Mouse (Mus musculus) brain, adult 2 months (tissue): ENCODE results near the gene Tsfm.
"Not testable (repeated sequence)": the region's sequence is repeated elsewhere in the genome, so short reads cannot be mapped to it uniquely, and the experiment has no call there.

Source experiments
- DNase-seq: peaks from one replicate; pipeline ENCODE4 v3.0.0; 2011; ENCODE audit warnings: low read depth, low spot score

Tsfm gene

DNA sequence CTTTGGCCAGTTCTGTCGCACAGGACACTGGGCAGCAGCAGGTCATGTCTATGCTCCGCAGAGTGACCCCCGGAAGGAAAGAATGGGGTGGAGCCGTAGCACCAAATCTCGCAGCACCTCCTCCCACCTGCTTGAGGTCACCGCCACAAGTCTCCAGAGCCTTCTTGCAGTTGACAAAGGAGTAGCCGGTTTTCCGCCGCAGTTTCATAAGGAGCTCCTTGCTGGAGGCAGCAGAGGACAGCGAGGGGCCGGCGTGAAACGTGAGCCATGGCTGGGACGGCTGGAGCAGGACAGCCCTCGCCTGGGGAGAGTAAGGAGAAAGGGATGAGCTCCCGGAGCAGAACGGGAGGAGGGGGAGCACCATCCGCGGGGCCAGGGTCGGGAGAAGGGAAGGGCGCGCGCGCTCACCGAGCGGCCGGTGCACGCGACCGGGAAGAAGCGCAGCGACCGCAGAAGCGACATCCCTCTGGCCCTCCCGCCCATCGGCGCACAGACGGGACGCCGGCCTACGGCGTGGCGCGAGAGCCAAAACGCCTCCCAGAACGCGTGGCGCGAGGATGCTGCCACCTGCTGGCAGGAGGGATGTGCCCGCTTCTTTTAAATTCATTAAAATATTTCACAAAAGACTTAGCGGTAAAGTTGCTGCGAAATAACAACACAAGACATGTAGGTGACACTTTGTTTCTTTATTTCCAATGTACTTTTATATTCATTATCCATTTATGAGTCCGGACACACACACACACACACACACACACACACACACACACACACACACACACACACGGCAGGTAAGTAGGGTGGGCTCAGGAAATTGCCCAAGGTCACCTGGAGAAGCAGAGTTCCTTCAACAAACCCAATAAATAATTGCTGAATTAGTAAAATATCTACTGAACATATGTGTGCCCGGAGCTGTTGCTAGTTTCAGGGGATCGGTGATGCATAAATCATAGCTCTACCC, at the start of gene Tsfm:
Gene Tsfm (minus strand): TSS at position 505 of the 961 bp plus-strand sequence.
- DNase-seq, result peak; percentile 98

DNA sequence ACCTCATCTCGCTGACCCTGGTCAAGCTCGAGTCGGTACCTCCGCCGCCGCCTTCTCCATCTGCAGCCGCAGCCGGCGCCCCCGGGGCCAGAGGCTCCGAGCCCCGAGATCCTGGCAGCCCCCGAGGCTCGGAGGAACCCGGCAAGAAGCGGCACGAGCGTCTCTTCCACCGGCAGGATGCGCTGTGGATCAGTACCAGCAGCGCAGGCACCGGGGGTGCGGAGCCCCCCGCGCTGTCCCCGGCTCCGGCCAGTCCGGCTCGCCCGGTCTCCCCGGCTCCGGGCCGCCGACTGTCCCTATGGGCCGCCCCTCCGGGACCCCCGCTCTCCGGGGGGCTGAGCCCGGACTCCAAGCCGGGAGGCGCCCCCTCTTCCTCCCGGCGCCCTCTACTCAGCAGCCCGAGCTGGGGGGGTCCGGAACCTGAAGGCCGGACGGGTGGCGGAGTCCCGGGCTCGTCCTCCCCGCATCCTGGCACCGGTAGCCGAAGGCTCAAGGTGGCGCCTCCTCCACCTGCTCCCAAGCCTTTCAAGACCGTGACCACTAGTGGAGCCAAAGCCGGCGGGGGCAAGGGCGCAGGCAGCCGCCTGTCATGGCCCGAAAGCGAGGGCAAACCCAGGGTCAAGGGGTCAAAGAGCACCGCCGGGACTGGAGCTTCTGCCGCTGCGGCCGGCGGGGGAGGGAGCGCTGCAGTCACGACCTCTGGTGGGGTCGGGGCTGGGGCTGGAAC, 49.2 kb upstream of the Tsfm start:
- peak; percentile 62 for DNase-seq

DNA sequence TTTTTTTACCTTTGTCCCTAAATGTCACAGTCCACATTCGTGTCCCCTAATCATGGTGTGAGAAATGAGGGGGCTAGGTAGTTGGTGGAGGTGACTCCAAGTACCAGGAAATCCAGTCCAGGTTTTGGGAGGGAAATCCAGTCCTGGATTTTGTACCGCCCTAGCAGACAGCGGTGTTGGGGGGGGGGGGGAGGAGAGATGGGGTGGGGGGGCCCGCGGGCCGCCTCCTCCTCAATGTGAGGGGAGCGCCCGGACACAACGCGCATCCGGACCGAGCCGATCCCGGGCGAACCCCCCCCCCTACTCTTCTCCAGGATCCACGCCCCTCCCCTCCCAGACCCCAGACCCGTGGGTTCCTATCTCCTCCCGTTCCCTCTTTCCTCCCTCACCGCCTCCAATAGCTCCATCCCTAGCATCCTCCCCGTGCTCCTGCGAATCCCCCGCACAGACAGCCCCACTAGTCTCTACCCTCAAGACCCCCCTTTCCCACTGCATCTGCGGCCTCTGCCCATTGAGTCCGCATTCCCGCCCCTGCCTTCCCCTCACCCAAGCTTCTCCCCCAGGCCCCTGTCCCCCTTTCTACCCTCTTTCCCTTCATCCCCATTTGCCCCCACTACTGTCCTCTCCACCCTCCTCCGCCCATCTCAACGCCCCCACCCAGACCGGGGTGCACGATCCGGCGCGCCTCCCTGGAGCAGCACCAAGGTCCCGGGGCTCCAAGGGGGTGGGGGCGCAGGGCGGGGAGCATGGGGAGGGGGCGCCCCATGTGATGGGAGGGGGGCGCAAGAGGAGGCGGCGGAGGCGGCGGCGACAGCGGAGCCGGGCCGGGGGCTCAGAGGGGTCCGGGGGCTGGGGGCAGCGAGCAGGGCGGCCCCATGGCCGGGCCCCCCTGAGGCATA, 48.3 kb upstream of the Tsfm start:
- peak; percentile 95 for DNase-seq

DNA sequence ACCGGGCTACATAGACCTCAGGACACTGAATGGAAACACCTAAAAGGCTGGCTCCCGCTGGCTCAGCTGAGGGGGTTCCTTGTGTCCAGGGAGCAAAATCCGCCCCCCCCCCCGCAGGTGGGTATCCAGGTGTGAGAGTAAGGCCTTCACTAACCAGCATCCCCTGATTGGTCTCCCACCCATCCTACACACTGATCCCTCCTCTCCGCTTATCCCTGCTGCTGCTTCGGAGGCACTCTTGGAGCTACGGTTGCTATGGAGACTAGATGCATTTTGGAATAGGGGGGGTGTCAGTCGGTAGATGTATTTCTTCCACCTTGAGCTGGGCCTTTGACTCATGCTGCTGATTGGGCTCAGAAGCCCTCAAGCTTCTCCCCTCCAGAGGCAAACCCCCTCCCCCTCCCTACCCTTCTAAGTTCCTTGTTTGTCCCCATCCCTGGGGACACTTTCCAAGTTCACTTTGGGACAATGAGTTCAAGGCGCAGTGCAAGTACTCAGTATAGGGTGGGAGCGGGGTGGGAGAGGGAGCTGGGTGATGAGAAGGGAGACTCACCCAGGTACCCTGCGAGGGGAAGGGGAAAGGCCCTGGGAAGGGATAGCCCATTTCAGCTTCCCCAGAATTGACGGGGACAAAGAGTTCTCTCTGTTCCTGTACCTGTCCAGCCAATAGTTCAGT, 47.5 kb upstream of the Tsfm start:
- peak; percentile 95 for DNase-seq

DNA sequence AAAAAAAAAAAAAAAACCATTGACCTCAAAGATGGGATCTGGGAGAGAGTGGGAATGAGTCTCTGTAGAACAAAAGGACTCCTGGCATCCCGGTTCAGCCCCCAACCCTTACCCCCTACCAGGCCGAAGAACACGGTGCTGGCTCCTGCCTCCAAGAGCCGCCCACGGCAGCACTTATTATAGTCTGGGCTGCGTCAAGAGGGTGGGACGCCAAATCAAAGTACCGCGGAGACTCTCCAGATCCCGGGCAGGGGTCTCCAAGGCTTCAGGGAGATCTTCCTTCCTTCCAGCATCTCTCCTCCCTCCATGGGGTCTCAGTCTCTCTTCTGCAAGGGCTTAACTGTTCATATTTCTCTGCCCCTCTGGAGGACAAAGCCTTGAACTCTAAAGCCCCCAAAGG, 46.9 kb upstream of the Tsfm start:
- peak; percentile 79 for DNase-seq

DNA sequence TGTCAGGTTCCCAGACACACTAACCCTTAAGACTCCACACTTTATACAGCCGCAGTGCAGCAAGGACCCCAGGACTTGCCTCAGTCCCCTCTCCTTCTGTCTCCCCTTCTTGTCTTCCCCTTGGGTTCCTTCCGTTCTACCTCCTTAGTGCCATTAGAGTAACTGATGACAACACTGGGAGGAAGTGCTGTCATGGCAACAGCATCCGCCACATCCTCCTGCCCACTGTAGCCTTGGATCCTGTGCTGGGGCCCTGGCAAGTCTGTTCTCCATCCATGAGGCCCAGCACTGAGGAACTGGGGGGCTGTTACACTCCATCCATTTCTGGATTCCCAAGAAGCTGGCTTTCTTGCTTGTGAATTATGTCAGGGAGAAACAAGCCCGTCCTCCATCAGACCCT, 45.4 kb upstream of the Tsfm start:
- peak; percentile 82 for DNase-seq

DNA sequence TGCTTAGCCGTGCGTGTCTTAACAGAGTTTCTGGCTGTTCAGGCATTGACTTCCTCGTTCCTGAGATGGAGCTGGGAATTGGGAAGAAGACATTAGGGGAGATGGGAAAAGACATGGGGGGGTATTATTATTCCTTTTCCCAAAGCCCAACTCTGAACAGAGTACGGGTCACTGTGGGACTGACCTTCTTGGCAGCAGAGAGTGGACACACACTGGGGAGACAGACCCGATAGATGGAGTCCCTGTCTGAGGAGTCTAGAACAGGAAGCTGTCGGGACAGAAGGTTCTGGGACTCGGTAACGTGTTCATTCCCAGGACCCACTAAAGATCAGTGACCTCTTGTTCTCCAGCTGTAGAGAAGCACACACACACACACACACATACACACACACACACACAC, 45.0 kb upstream of the Tsfm start:
- DNase-seq, result no peak

DNA sequence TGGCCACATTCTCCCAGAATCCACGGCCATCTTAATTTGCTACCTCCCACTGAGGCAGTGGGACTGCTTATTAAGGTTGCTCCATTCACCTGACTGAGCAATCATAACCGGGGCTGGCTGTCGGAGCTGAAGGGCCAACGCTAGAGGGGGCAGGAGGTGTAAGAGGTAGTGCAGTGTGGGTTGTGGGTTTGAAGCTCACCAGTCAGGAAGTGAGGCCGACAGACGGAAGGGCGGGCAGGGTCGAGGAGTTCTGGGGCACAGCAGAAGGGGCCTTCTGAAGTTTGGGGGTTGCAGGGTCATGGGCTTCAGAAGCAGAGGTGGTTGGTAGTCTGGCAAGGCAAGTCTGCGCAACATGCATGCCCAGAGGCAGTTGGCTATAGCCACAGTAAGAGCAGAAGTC, 44.4 kb upstream of the Tsfm start, which contains the start of gene Agap2:
Gene Agap2 (plus strand): TSS at position 205 of the 400 bp plus-strand sequence.
- DNase-seq, result no peak

DNA sequence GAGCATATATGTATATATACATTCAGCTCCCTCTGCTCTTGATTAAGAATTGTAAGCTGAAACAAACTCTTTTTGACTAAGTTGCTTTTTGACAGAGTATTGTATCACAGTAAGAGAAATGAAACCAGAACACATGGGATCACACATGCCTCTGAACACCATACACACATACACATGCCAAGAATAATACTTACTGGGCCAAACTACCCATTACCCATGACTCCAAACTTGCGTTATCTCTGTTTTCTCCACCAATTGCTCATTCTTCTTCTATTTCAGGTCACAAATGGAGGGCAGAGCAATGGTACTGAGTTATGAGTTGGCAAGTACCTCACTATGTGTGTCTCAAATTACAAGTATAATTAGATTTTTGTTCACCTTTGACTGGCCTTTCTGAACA, 43.3 kb upstream of the Tsfm start:
- DNase-seq, result no peak

DNA sequence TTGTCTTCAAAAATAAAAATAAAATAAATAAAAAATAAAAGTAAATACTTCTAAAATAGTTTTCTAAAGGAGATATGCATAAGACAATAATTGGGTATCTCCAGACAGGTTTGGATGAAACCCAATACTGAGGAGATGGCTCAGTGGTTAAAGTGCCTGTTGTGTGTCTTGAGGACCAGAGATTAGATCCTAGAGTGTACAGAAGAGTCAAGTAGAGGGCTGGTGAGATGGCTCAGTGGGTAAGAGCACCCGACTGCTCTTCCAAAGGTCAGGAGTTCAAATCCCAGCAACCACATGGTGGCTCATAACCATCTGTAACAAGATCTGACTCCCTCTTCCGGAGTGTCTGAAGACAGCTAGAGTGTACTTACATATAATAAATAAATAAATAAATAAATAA, 42.3 kb upstream of the Tsfm start:
- DNase-seq, result not testable (repeated sequence)

DNA sequence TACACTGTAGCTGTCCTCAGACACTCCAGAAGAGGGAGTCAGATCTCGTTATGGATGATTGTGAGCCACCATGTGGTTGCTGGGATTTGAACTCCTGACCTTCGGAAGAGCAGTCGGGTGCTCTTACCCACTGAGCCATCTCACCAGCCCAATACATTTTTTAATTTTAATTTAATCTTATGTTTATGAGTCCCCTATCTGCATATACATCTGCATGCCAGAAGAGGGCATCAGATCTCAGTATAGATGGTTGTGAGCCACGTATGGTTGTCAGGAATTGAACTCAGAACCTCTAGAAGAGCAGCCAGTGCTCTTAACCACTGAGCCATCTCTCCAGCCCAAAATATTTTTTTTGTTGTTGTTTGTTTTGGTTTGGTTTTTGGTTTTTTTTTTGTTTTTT, 41.6 kb upstream of the Tsfm start:
- DNase-seq, result not testable (repeated sequence)

DNA sequence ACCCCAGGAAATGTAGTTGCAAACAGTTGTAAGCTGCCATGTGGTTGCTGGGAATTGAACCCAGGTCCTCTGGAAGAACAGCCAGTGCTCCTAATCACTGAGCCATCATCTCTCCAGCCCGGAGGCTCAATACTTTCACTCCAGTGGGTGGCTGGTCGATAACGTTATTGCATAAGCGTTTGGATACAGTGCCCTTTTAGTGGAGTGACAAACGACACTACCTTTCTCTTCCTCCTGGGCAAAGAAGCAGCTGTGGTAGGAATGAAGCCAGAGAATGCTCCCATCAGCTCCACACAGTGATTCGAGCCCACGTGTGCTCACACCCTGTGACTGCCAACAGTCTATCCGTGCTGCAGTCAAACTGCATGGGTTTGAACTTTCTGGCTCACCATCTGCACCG, 40.6 kb upstream of the Tsfm start:
- no peak for DNase-seq

DNA sequence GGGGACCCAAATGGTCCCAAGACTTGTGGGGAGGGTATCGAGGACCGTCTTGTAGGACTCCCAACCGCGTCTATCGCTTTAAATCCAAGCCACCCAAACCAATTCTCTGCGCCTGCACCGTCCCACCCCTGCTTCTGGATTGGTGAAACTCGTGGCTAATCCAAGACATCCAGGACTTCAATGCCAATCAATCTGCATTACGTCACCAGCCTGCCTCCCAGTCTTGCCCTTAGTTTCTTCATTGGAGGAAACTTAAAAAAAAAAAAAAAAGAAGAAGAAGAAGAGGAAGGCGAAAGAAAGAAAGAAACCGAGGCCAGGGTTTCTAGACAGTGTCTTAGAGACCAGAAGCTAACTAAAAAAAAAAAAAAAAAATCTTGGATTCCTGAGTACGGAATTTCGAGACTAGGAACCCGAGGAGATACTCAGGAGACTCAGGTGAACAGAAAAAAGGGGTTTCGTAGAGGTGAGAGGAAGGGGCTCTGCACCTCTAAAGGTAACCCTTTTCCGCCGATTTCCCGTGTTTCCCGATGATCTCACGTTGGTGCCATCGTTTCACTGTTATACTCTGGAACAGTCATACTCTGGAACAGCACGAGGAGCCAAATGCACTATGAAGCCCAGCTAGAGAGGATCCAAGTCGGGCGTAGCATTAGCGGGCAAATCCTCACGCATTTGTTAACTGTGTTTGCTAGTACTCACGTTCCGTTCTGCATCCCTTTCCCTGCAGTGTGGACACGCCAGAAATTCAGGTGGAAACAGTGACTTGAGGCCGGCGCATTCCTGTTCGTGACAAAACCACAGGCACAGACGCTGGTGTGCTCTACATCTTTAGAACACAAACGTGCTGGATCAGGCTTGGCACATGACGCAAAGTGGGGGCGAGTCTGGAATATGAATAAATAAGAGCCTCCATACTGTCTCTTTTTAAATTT, 39.8 kb upstream of the Tsfm start, which contains the start of gene Tspan31:
Gene Tspan31 (minus strand): TSS at position 75 of the 932 bp plus-strand sequence.
- DNase-seq, result peak; percentile 100

DNA sequence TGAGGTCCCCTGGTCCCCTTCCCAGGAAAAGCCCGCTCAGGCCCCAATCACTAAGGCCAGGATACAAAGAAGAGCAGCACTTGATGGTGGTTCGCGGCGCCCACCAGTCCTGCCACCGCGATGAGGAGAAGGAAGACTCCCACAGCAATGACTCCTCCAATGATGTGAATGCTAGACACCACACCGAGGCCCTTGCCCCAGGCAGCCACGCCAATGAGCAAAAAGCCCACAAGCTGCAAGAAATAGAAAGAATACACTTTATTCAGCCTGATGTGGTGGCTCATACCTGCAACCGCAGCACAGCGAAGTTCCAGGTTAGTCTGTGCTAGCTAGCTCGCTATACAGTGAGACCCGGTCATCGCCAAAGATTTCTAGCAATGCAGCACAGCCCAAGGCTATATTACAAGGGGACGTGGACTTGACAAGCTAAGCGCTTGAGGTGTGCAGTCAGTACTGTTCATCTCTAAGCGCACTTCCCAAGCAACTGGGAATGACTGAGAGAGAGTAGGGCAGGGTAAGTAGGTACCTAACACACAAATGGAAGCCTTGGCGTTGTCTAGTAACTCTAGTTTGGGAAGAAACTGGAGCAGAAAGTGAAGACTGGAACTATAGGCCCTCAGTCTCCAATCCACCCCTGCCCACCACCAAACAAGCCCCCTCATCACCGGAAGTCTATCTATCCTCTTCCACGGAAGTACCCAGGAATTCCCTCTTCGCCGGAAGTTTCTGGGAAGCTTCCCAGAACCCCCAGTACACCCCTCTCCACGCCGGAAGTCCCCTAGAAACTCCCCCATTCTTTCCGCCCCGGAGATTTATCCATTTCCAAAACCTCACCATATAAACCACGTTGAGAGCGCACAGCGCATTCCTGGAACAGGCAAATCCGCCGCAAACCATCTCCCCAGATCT, 38.9 kb upstream of the Tsfm start:
- DNase-seq, result no peak

DNA sequence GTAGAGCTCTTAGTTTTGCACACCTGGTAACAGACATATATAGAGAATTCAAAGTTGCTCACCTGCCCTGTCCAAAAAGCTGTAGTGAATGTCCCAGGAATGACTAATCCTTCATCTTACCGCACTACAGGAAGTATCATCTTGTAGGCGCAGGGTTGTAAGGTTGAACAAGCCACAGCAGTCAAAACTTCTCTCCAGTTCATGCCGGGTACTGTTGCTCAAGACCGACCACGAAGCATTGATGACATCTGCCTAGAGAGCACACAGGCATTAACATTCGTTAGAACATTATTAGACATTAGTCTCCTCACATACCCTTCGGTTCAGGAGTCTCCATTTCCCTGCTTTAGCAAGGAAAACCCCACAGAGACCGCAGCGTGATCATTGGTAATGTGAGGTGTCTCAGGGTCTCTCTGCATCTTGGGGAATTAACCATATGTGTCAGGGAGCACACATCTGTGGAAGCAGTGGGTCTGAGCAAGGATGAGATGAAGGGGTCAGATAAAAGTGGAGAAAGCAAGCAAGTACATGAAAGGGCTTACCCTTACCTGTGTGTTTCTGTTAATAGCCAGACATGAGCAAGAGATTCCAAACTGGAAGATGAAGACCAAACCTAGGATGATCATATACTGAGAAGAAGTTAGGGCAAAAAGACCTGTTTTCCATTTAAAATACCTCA, 37.9 kb upstream of the Tsfm start:
- no peak for DNase-seq

DNA sequence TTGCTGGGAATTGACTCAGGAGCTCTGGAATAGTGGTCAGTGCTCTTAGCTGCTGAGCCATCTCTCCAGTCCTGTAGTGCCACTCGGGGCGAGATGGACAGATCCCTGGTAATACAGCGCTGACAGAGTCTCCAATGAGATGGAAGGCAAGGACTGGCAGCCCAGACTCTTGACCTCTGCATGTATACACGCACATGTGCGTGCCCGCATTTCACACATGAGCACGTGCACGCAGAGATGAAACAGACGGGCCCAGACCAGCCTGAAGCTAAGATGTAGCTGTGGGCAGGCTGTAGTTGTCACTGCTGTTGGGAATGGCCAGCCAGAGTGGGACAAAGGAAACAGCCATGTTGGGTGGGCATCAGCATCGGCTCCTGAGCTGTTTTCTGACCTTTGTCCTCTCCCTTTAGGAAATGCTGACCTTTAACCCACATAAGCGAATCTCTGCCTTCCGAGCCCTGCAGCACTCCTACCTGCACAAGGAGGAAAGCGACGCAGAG, 35.9 kb upstream of the Tsfm start:
- DNase-seq, result no peak

DNA sequence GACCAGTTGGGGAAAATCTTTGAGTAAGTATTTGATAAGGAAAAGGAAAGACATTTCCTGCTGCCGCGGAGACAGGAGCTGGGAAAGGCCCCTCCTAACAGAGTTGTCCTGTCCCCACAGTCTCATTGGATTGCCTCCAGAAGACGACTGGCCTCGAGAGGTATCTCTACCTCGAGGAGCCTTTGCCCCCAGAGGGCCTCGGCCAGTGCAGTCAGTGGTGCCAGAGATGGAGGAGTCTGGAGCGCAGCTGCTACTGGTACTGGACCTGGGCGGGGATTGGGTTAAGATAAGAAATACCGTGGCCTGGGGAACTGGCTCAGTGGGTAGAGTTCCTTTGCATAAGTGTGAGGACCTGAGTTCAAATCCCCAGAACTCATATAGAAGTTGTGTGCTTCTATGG, 35.3 kb upstream of the Tsfm start:
- DNase-seq, result no peak
